ENCODE assay signal across 8 mouse cellular contexts in the genomic region with DNA sequence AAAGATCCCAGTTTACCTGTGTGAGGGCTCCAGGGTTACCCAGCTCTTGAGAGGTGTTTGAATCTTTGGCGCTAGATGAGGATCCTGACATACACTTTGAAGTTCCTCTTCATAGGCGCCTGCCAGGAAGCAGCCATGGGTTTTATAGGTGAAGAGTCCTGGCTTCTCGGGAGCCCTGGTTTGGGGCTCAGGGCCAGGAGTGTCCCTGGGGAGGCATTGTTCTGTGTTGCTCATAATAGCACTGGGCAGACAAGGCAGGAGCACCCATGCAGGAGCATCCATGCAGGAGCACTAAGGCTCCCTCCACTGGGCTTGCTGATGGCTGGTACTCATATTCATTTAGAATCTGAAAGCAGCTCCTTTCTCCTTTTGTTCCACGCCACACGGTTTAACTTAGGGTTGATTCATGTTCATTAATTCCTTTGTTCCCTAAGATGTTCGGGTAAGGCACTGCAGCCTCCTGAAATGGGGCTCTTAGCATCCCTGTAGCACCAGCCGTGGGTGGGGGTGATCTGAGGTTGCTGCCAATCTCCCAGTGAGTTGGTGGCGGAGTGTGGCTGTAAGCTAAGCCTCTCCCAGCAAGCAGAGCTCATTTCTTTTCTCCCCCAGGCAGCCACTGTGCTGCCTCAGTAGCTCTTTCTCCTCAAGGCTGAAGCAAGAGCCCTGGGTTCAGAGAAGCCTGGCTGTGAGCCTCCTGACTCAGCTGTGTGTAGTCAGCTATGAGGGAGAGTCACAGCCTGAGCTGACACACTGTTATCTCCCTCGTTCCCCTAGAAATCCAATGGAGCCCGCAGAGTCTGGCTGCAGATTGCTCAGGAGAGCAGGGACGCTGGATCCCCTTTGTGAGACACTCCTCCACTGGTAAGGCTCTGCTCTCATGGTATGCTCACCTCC.
A peak's percentile ranks its signal among the peaks of the same experiment; 100 is the strongest.
DNase-seq lines count a peak whose midpoint lies in the region; ATAC-seq and TF ChIP-seq lines count a peak whose summit lies in the region.
"Had no signal": no experiment of that assay in that cellular context is flagged by ENCODE, and none has a peak within 500 bp of the region (broad histone marks: within the 10 kb centered on the region; RNA-seq: fewer than 3 reads in every experiment).

No protein-coding gene starts in this region.

- no peak overlapping the region for H3K4me2 ChIP-seq in kidney, embryonic 16.5 days (replicated peaks; ENCODE audit: low read depth, low read length)

- no peak for ATAC-seq in kidney, embryonic 16.5 days (ENCODE audit: low FRiP score, low TSS enrichment)

- no peaks in the 10 kb centered on the region for H3K36me3 ChIP-seq in kidney, adult 2 months (ENCODE audit: control insufficient read depth, insufficient read depth, low read length)
- H3K36me3 ChIP-seq in kidney, embryonic 16.5 days (ENCODE audit: insufficient read depth, low read length): no peaks in the 10 kb centered on the region

- TF ChIP-seq CTCF in kidney, adult 2 months (conservative IDR thresholded peaks at IDR 0.05; ENCODE audit: insufficient read depth, insufficient read length, low read depth, low read length): no peak
- no peak for TF ChIP-seq CTCF in cortical plate, adult 2 months (IDR thresholded peaks at IDR 0.05; ENCODE audit: extremely low read depth, insufficient read depth, low read length)

- no peak overlapping the region for H3K4me3 ChIP-seq in kidney, adult 2 months (ENCODE audit: insufficient read depth, low read depth, low read length)
- no peak overlapping the region for H3K4me3 ChIP-seq in kidney, embryonic 16.5 days (ENCODE audit: low read length)
- no peak overlapping the region for H3K4me3 ChIP-seq in cortical plate, adult 2 months (ENCODE audit: insufficient read depth, low read length)

- no peaks in the 10 kb centered on the region for H3K9me3 ChIP-seq in kidney, embryonic 16.5 days (ENCODE audit: low read length)

- H3K4me1 ChIP-seq in kidney, adult 2 months (ENCODE audit: control insufficient read depth, insufficient read depth, low read length): no peaks in the 10 kb centered on the region; the same call in 1 of the 2 replicates
- H3K4me1 ChIP-seq in kidney, embryonic 16.5 days (ENCODE audit: insufficient read depth, low read length): peaks cover 25% of the 10 kb centered on the region
- peaks cover 8% of the 10 kb centered on the region for H3K4me1 ChIP-seq in cortical plate, adult 2 months (ENCODE audit: control insufficient read depth, insufficient read depth, low read length)

- no peak overlapping the region for H3K27ac ChIP-seq in kidney, adult 2 months (ENCODE audit: insufficient read depth, low read depth, low read length)
- no peak overlapping the region for H3K27ac ChIP-seq in kidney, embryonic 16.5 days (ENCODE audit: low read length)
- H3K27ac ChIP-seq in cortical plate, adult 2 months (ENCODE audit: insufficient read depth, low read length): 0 out of 2 replicates have a peak overlapping the region, but pooled peaks have one; percentile 27

- no peak for TF ChIP-seq POLR2A in kidney, adult 2 months (IDR thresholded peaks at IDR 0.05; ENCODE audit: low read depth, low read length)
- TF ChIP-seq POLR2A in cortical plate, adult 2 months (IDR thresholded peaks at IDR 0.05; ENCODE audit: extremely low read depth, insufficient read depth, low read length): no peak

- no peak overlapping the region for H3K9ac ChIP-seq in kidney, embryonic 16.5 days (replicated peaks; ENCODE audit: low read length)

- WGBS in kidney, adult 2 months: 76% methylated on average over 11 of the region's 11 CpGs
- 60% methylated on average over 11 of the region's 11 CpGs for WGBS in kidney, embryonic 16.5 days

- DNase-seq in kidney, adult 2 months: peak; percentile 10
- DNase-seq in layer of hippocampus, postnatal 14 days (ENCODE audit: low spot score in 2 of 2): peak; percentile 36 to 53
- DNase-seq in right cerebral cortex, postnatal 36 days (ENCODE audit: low spot score in 2 of 2): peak; percentile 63 to 77
- no peak for DNase-seq in thymus, postnatal 0 days (ENCODE audit: low spot score)
- no peak for DNase-seq in cerebellum, adult 18-20 months
- DNase-seq: lung, adult 2 months had no signal

- H3K27me3 ChIP-seq in kidney, adult 2 months (replicated peaks; ENCODE audit: control insufficient read depth, insufficient read depth, low read length): no peaks in the 10 kb centered on the region
- 0 out of 2 replicates have a peak, but pooled peaks cover 2% of the 10 kb centered on the region for H3K27me3 ChIP-seq in kidney, embryonic 16.5 days (ENCODE audit: insufficient read depth, low read length)

Comparison
In these comparisons a context has a peak if more than half of its experiments do, and no peak if none do; other contexts are left out.
1. DNase-seq: peak in kidney, adult 2 months (single experiment), layer of hippocampus, postnatal 14 days (2 of 2) and right cerebral cortex, postnatal 36 days (2 of 2); none in thymus, postnatal 0 days (single experiment) and cerebellum, adult 18-20 months (0 of 2).